9 mouse cellular contexts compared by ENCODE assay signal in the genomic region with DNA sequence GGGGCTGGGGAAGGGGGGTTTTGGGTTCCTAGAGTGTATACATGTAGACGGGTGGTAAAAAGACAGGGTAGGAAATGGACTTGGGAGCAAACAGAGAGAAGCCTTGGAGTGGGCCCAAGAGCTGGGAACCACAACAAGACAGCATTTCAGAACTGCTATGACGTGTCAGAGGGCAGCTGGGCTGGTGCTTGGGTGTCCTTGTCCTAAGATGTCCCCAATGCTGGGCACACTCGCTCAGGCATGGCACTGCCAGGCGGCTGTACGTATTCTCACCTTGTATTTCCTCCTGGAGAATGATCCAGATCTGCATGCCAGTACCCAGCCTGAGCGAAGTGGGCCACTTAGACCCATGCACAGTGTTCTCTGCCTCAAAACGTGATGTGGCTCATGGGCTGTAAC.
DNase-seq lines count a peak whose midpoint lies in the region; ATAC-seq and TF ChIP-seq lines count a peak whose summit lies in the region.
"Had no signal": no experiment of that assay in that cellular context is flagged by ENCODE, and none has a peak within 500 bp of the region (broad histone marks: within the 10 kb centered on the region; RNA-seq: fewer than 3 reads in every experiment).

No protein-coding gene starts in this region.

- H3K9me3 ChIP-seq in heart, embryonic 14.5 days (ENCODE audit: control insufficient read depth, low read length), result no peaks in the 10 kb centered on the region
- no peaks in the 10 kb centered on the region for H3K9me3 ChIP-seq in liver, embryonic 14.5 days (ENCODE audit: control insufficient read depth, low read length)

- no peak overlapping the region for H3K27ac ChIP-seq in heart, embryonic 14.5 days (replicated peaks in 1 of 2; ENCODE audit: control insufficient read depth in 1 of 2, insufficient read depth in 1 of 2, low read depth in 2 of 2, low read length in 2 of 2)
- H3K27ac ChIP-seq in liver, embryonic 14.5 days, result no peak overlapping the region

- TF ChIP-seq EP300 in liver, embryonic 14.5 days (IDR thresholded peaks at IDR 0.05; ENCODE audit: low read depth), result no peak

- H3K9ac ChIP-seq in heart, embryonic 14.5 days (ENCODE audit: low read length), result peak overlapping the region; percentile 73
- no peak overlapping the region for H3K9ac ChIP-seq in liver, embryonic 14.5 days (replicated peaks)

- ATAC-seq in heart, embryonic 14.5 days (ENCODE audit: insufficient number of reproducible peaks, insufficient read depth, low FRiP score, low read depth), result no peak
- ATAC-seq in liver, embryonic 14.5 days (ENCODE audit: insufficient read depth), result no peak

- WGBS in heart, embryonic 14.5 days, result 88% methylated on average over 7 of the region's 7 CpGs
- WGBS in liver, embryonic 14.5 days (ENCODE audit: insufficient replicate concordance), result 63% methylated on average over 7 of the region's 7 CpGs

- peak; percentile 62 for DNase-seq in layer of hippocampus, adult 9-11 months
- no peak for DNase-seq in layer of hippocampus, postnatal 10 days (ENCODE audit: low spot score in 2 of 2)
- DNase-seq in adrenal gland, postnatal 36 days, result peak; percentile 77 to 81
- DNase-seq in liver, embryonic 14.5 days (ENCODE audit: low read depth in 3 of 3, low spot score in 3 of 3), result no peak
- no peak for DNase-seq in ovary, postnatal 14 days (ENCODE audit: low spot score)
- DNase-seq in left cerebral cortex, postnatal 14 days (ENCODE audit: low spot score in 2 of 2), result no peak
- no peak for DNase-seq in layer of hippocampus, adult 11-12 months (ENCODE audit: low spot score)
- DNase-seq: spleen, adult 18-20 months had no signal

- peaks cover 44 to 60% of the 10 kb centered on the region in 2 experiments for H3K4me1 ChIP-seq in heart, embryonic 14.5 days (ENCODE audit: control insufficient read depth in 2 of 2, insufficient read depth in 2 of 2, low read length in 2 of 2)
- H3K4me1 ChIP-seq in liver, embryonic 14.5 days (replicated peaks; ENCODE audit: control insufficient read depth in 2 of 2, insufficient read depth in 2 of 2, low read length in 1 of 2), result peaks cover 7 to 28% of the 10 kb centered on the region in 2 experiments

- H3K36me3 ChIP-seq in heart, embryonic 14.5 days (ENCODE audit: control insufficient read depth, insufficient read depth, low read length), result peaks cover 7% of the 10 kb centered on the region; the same call in 1 of the 2 replicates
- no peaks in the 10 kb centered on the region for H3K36me3 ChIP-seq in liver, embryonic 14.5 days (replicated peaks; ENCODE audit: control insufficient read depth, insufficient read depth, low read depth)

- H3K27me3 ChIP-seq in heart, embryonic 14.5 days (ENCODE audit: control insufficient read depth, insufficient read depth, low read length), result no peaks in the 10 kb centered on the region
- no peaks in the 10 kb centered on the region for H3K27me3 ChIP-seq in liver, embryonic 14.5 days (ENCODE audit: control insufficient read depth, insufficient read depth, low read length)

- H3K4me3 ChIP-seq in heart, embryonic 14.5 days (ENCODE audit: control insufficient read depth in 1 of 2, insufficient read depth in 1 of 2, low read depth in 1 of 2, low read length in 2 of 2), result peak overlapping the region in 1 of 2 experiments; percentile 27; a peak in 1 of 4 replicates
- H3K4me3 ChIP-seq in liver, embryonic 14.5 days (ENCODE audit: insufficient read depth in 1 of 2, low read depth in 2 of 2, low read length in 2 of 2), result no peak overlapping the region

- TF ChIP-seq CTCF in liver, embryonic 14.5 days (IDR thresholded peaks at IDR 0.05; ENCODE audit: low read depth), result no peak

- intact Hi-C loops in left cerebral cortex, postnatal 14 days (cut with DNase I), result loop anchor here (5.0 kb wide), 1 partner anchor 33 kb away; no protein-coding TSS in a partner anchor

- H3K4me2 ChIP-seq in heart, embryonic 14.5 days (ENCODE audit: low read length), result peak overlapping the region; percentile 66
- 0 out of 2 replicates have a peak overlapping the region, but pooled peaks have one; percentile 6 for H3K4me2 ChIP-seq in liver, embryonic 14.5 days (ENCODE audit: low read depth)

Comparison
In these comparisons a context has a peak if more than half of its experiments do, and no peak if none do; other contexts are left out.
1. DNase-seq: peak in layer of hippocampus, adult 9-11 months (single experiment) and adrenal gland, postnatal 36 days (2 of 2); none in layer of hippocampus, postnatal 10 days (0 of 2), liver, embryonic 14.5 days (0 of 3), ovary, postnatal 14 days (single experiment), left cerebral cortex, postnatal 14 days (0 of 2) and layer of hippocampus, adult 11-12 months (single experiment).